Mouse (Mus musculus): ENCODE data around the gene Aldh4a1.

GRCm38 (mm10) chr4:139636373-139636772 lies 13.7 kb downstream of the Aldh4a1 start:
- peak; percentile 98 for TF ChIP-seq CTCF (IDR thresholded peaks at IDR 0.05; ENCODE audit: control insufficient read depth, insufficient read depth, insufficient replicate concordance, low read depth, low read length)
- no peak for TF ChIP-seq POLR2A (IDR thresholded peaks at IDR 0.05; ENCODE audit: control insufficient read depth, low read depth, low read length)

Data from testis, adult 2 months (tissue).